ENCODE assay signal across 7 mouse cellular contexts in genomic region chrX:53369534-53370365, GRCm38 (mm10). TPM values are rescaled to one million over a fixed set of nuclear protein-coding genes. Genes with fewer than 3 reads are reported as not detected.
DNase-seq lines count a peak whose midpoint lies in the region; ATAC-seq lines count a peak whose summit lies in the region.

No protein-coding gene starts in this region.

- peak; percentile 0 for DNase-seq in Muller cell, postnatal 12 days (ENCODE audit: inconsistent ontology term)
- peak; percentile 33 for DNase-seq in c-Kit-positive CD71-negative TER-119-negative erythroid progenitor cells, embryonic 14.5 days (ENCODE audit: low read depth)
- DNase-seq in forebrain, embryonic 11.5 days (ENCODE audit: low spot score): peak; percentile 54
- peak; percentile 11 to 35 for DNase-seq in heart, postnatal 36 days
- DNase-seq in limb, embryonic 10.5 days (ENCODE audit: low spot score): peak; percentile 41
- peak; percentile 53 for DNase-seq in mesoderm, embryonic 11.5 days (ENCODE audit: low read depth, low spot score)
- peak; percentile 37 to 62 for DNase-seq in spleen, postnatal 10 days (ENCODE audit: low spot score in 2 of 2)

- H3K27me3 ChIP-seq in forebrain, embryonic 11.5 days (ENCODE audit: control insufficient read depth, insufficient read depth, low read length): no peaks in the 10 kb centered on the region
- H3K27me3 ChIP-seq in limb, embryonic 10.5 days (ENCODE audit: low read depth, poor library complexity, severe bottlenecking): peaks cover 16% of the 10 kb centered on the region; the same call in 1 of the 2 replicates

- intact Hi-C loops in heart, postnatal 36 days (cut with DNase I): loop anchor here (10.0 kb wide), 2 partner anchors 375 to 455 kb away; partner anchors contain the start of gene Phf6

- peak overlapping the region; percentile 73 for H3K9ac ChIP-seq in forebrain, embryonic 11.5 days (ENCODE audit: low read length)

- peak; percentile 85 for ATAC-seq in forebrain, embryonic 11.5 days (replicated peaks; ENCODE audit: low FRiP score)

- WGBS in forebrain, embryonic 11.5 days: 25% methylated on average over 25 of the region's 25 CpGs
- 11% methylated on average over 24 of the region's 25 CpGs for WGBS in limb, embryonic 10.5 days

- peak overlapping the region; percentile 61 for H3K4me2 ChIP-seq in forebrain, embryonic 11.5 days (ENCODE audit: low read depth, low read length, severe bottlenecking)

- peak overlapping the region; percentile 50 for H3K4me3 ChIP-seq in forebrain, embryonic 11.5 days (ENCODE audit: low read depth, low read length)
- peak overlapping the region; percentile 65 for H3K4me3 ChIP-seq in limb, embryonic 10.5 days

- H3K36me3 ChIP-seq in forebrain, embryonic 11.5 days (ENCODE audit: control insufficient read depth, insufficient read depth, low read length): no peaks in the 10 kb centered on the region
- no peaks in the 10 kb centered on the region for H3K36me3 ChIP-seq in limb, embryonic 10.5 days

- H3K9me3 ChIP-seq in forebrain, embryonic 11.5 days (ENCODE audit: control insufficient read depth, low read length): no peaks in the 10 kb centered on the region
- no peaks in the 10 kb centered on the region for H3K9me3 ChIP-seq in limb, embryonic 10.5 days (replicated peaks)

- no peaks in the 10 kb centered on the region for H3K4me1 ChIP-seq in forebrain, embryonic 11.5 days (replicated peaks; ENCODE audit: control insufficient read depth, insufficient read depth, low read length)
- 0 out of 2 replicates have a peak, but pooled peaks cover 3% of the 10 kb centered on the region for H3K4me1 ChIP-seq in limb, embryonic 10.5 days

- H3K27ac ChIP-seq in forebrain, embryonic 11.5 days (ENCODE audit: low read depth, low read length): peak overlapping the region; percentile 70
- H3K27ac ChIP-seq in limb, embryonic 10.5 days: peak overlapping the region; percentile 87

RNA-seq across cellular contexts. Expression of gene Mospd1, which starts 0.6 kb away (rescaled TPM):
- polyA plus RNA-seq in forebrain, embryonic 11.5 days (2014; fragmentation: Nextera tagmentation; extraction: Ambion mirVana): 51.4 and 55.8 TPM in 2 replicates
- total RNA-seq in heart, postnatal 36 days (2021): 10 to 100 TPM; 45.2 to 48.3 TPM
- 29.6 and 35.1 TPM in 2 replicates for polyA plus RNA-seq in limb, embryonic 10.5 days (2016; fragmentation: Nextera tagmentation; extraction: Ambion mirVana)

Comparison
In these comparisons a context has a peak if more than half of its experiments do, and no peak if none do; other contexts are left out.
1. Peak in every context shown above with its lines: DNase-seq, ATAC-seq, H3K4me3 ChIP-seq and H3K27ac ChIP-seq.
2. DNase-seq: peak in every context shown above with its lines; median percentile 54 in forebrain, embryonic 11.5 days; 53 in mesoderm, embryonic 11.5 days; 50 in spleen, postnatal 10 days; 41 in limb, embryonic 10.5 days; 33 in c-Kit-positive CD71-negative TER-119-negative erythroid progenitor cells, embryonic 14.5 days; 23 in heart, postnatal 36 days; 0 in Muller cell, postnatal 12 days.